Mouse (Mus musculus) layer of hippocampus, postnatal 25 days (tissue): Measurements from ENCODE around the gene Znhit3. TPM values are rescaled to one million over a fixed set of nuclear protein-coding genes. Genes with fewer than 3 reads are reported as not detected.

Experiments used
- DNase-seq, 2 experiments: peaks; one replicate each; pipeline ENCODE4 v3.0.0; 2022; ENCODE audit warnings: mixed read lengths in 2 of 2, low spot score in 1 of 2; ENCODE audit errors: extremely low spot score in 1 of 2
- total RNA-seq, 2 experiments: library from RNA; stranded (reverse); gene quantifications; 2 replicates each; pipeline ENCODE4 v1.2.3; 2021

Znhit3 gene
- total RNA-seq, 2 experiments from 2014 or later = 28.1 to 31.0 TPM

GRCm38 (mm10) chr11:84932261-84932660 is 16.1 kb upstream of the Znhit3 start:
- DNase-seq = no peak

- no peak for DNase-seq
These were observed 4.8 kb upstream of the Znhit3 start for GRCm38 (mm10) chr11:84920981-84921380.

DNA sequence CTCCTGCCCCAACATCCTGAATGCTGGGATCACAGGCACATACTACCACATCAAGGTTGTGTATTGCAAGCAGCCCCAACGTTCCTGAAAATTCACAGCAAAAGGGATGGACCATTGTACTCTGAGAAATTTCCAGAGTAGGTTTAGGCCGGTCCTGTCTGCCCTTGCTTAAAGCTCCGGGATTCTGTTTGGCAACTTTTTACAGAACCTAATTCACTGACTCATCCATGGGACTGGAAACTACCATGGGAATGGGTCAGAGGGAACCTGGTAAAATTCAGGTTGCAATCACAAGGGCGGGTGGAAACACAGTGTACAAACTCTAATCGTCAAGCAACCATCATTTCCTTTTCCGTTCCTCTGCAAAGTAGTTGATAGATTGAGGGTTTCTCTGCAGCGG is 3.8 kb upstream of the Znhit3 start:
- no peak for DNase-seq

DNA sequence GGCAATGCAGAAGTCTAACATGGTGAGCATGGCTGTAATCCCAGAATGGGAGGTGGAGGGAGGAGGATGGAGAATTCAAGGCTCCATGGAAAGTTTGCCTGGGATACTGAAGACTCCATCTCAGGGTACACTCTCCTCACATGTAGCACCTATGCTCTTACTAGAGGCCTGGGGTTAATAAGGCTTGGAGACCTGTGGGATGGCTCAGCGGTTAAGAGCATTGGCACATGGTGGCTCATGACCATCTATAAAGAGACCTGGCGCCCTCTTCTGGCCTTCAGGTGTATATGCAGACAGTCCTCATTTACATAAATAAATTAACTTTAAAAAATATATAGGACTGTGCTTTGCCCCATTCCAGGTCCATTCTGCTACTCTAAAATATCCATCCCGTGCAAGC is 3.1 kb upstream of the Znhit3 start:
- peak in 1 of 2 experiments; percentile 44 for DNase-seq

- DNase-seq = peak; percentile 90 to 99
These were observed 2.3 kb upstream of the Znhit3 start for GRCm38 (mm10) chr11:84918425-84918824.

GRCm38 (mm10) chr11:84916703-84917300 is 636 bp upstream of the Znhit3 start:
- no peak for DNase-seq

DNA sequence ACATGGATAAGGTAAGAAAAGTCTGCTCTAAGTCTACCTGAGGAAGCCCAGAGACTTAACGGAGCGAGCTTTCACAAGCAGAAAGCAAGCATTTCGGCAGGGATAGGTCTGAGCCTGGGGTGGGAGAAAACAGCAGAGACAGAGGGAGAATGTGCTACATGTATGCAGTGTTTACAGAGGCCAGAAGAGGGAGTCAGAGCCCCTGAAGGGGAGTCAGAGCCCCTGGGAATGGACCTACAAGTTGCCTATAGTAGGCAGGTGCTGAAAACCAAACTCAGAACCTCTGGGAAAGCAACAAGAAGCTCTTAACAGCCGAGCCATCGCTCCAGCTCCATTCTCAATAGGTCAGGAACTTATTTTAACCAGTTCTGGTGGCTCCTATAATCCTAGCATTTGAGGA is 1.5 kb downstream of the Znhit3 start:
- no peak for DNase-seq

DNA sequence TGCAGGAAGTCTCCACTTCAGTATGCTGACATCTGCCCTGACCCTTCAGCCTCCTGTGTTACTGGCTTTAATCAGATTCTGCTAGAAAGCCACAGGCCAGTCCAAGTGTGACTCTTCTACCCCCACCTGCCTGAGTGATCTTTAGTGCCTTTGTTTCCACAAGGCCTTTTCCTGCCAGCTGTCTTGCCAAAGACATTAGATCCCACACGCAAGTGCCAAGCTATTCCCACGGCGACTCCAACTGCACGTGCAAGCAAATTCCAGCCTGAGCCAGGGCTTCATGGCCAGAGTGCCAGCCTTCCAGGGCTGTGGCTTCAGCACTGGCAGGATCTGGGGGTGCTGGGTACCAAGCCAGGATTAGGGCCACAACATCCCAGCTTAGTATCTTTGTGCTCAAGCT is 5.8 kb downstream of the Znhit3 start:
- no peak for DNase-seq

DNA sequence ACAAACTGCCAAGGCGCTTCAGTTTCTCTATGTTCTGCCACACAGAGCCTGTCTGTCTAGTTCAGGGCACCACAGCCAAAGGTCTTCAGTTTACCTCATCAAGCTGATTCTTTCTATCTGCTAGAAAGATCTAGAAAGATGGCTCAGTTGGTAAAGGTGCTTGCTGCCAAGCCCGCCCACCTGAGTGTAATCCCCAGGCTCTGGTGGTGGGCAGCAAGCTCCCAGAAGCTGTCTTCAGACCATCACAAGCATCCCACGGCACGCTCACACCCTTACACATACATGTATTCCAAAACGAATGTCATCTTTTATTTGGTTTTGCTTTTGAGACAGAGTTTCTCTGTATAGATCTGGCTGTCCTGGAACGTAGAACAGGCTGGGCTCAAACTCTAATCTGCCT is 7.7 kb downstream of the Znhit3 start:
- DNase-seq = no peak

GRCm38 (mm10) chr11:84907081-84907480 is 9.1 kb downstream of the Znhit3 start:
- DNase-seq = no peak

GRCm38 (mm10) chr11:84904597-84905144 is 11.5 kb downstream of the Znhit3 start:
- DNase-seq = no peak

- DNase-seq = no peak
These were observed 23.1 kb downstream of the Znhit3 start for GRCm38 (mm10) chr11:84893113-84893512.

DNA sequence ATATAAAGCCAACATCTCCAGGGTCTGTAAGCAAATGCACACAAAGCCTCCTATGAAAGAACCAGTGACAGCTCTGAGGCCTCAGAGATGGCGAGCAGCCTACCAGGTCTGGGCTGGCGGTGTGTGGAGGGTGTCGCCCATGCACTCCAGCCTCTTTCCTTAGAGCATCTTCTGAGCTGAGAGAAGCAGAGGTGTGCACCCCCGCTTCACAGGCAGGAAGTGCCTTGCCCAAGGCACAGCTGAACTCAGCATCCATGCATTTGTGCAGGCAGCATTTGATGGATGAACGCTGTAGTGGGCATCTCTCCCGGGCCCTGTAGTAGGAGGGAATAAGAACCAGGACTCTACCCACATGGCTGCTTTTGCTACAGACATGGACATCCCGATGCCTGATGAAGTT is 24.5 kb downstream of the Znhit3 start:
- DNase-seq = no peak

DNA sequence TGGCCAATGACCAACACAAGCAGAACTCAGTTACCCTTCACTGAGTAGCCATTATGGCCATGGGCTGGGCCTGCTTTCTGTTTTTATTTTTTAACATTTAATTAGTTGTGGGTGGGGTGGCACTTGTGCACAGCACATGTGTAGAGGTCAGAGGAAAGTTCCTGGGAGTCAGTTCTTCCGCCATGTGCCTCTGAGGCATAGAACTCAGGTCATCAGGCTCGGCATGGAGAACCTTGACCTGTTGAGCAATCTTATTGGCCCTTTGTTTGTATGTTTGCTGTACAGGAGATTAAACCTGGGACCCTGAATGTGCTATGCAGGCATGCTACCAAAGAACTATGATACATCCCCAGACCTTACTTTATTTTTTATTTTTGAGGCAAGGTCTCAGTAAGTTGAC is 26.7 kb downstream of the Znhit3 start:
- no peak for DNase-seq

DNA sequence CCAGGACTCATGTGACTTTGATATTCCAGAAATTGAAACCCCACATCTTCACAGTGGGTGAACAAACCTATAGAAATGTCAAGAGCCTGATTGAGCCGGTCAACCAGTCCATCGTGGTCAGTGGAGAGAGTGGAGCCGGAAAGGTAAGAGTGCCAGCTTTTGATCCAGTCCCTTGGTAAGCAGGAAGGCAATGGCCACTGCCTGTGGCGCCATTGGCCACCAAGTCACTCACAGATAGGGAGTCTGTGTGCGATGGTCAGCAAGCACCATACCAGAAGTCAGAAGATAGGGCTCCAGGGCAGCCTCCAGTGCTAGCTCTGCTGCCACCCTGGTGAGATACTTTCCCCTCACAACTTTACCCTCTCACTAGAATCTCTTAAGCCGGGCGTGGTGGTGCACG is 28.1 kb downstream of the Znhit3 start:
- DNase-seq = no peak

GRCm38 (mm10) chr11:84886767-84887511 is 29.2 kb downstream of the Znhit3 start:
- DNase-seq = no peak

- no peak for DNase-seq
These were observed 29.9 kb downstream of the Znhit3 start for GRCm38 (mm10) chr11:84886236-84886635.

- DNase-seq = no peak
These were observed 30.9 kb downstream of the Znhit3 start for GRCm38 (mm10) chr11:84885238-84885637.

DNA sequence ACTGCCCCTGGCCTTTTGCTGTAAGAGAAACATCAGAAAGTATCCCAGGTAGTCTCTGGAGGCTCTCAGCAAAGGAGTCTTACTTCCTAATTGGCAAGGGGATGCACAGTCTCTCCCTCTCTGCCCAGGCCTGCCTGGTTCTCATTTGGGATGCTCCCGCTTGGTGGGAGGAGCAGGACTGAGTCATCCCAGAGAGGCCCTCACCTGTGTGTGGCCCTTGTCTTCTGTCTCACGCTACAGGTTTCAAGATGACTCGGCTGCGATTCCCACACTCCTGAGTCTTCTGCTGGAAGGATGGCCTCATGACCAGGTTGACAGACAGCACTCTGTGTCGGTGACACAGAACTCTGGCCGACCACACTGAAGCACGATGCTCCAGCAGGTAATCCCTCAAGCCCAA is 33.8 kb downstream of the Znhit3 start:
- DNase-seq = no peak

GRCm38 (mm10) chr11:84880971-84881370 is 35.2 kb downstream of the Znhit3 start:
- no peak for DNase-seq

GRCm38 (mm10) chr11:84880465-84880961 is 35.7 kb downstream of the Znhit3 start:
- DNase-seq = peak; percentile 10 to 22
